In the genomic region with DNA sequence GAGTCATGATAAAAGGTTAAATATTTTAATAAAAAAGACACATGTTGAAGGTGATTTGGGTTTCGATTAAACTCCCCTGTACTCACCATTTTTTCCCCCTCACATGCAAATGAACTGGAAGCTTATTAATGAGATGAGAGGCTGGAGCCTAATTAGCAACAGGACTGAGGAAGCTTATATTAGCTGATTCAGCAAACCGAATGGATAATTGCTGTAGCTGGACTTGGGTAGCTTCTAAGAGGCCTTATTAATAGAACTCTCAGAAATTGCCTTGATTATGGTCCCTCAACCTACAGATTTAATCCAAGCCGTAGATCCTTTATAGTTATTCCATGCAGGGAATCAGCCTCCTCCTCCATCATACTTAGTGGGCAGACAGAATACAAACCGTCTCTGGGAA, we compare ENCODE assay signal across 25 mouse cellular contexts.
A peak's percentile ranks its signal among the peaks of the same experiment; 100 is the strongest.
DNase-seq lines count a peak whose midpoint lies in the region; ATAC-seq and TF ChIP-seq lines count a peak whose summit lies in the region.
"Had no signal": no experiment of that assay in that cellular context is flagged by ENCODE, and none has a peak within 500 bp of the region (broad histone marks: within the 10 kb centered on the region; RNA-seq: fewer than 3 reads in every experiment).

No protein-coding gene starts in this region.

- H3K4me3 ChIP-seq in forebrain, embryonic 11.5 days (ENCODE audit: low read depth, low read length), result no peak overlapping the region
- H3K4me3 ChIP-seq in forebrain, embryonic 10.5 days, result no peak overlapping the region
- H3K4me3 ChIP-seq in forebrain, embryonic 13.5 days, result no peak overlapping the region
- H3K4me3 ChIP-seq in forebrain, postnatal 0 days (ENCODE audit: low read depth, low read length), result no peak overlapping the region
- H3K4me3 ChIP-seq: embryonic facial prominence, embryonic 13.5 days; embryonic facial prominence, embryonic 15.5 days; erythroblast, embryonic 14.5 days had no signal

- no peak for DNase-seq in forebrain, embryonic 11.5 days (ENCODE audit: low spot score)
- DNase-seq in forebrain, embryonic 10.5 days (ENCODE audit: extremely low spot score, low spot score), result no peak
- no peak for DNase-seq in forebrain, postnatal 0 days
- peak; percentile 27 for DNase-seq in retina, postnatal 1 day
- DNase-seq in retina, embryonic 14.5 days (ENCODE audit: low spot score), result no peak
- DNase-seq: adrenal gland, adult 8-10 months; adrenal gland, postnatal 14 days; adrenal gland, postnatal 36 days; B cell, adult 2 months; cerebellum, adult 11 months; cerebellum, adult 18-20 months; cerebellum, adult 8-10 months; cerebellum, adult 9-11 months; cerebellum, postnatal 14 days; cerebellum, postnatal 36 days; embryo, embryonic 11 days had no signal

- no peak overlapping the region for H3K9ac ChIP-seq in forebrain, embryonic 11.5 days (ENCODE audit: low read length)
- no peak overlapping the region for H3K9ac ChIP-seq in forebrain, embryonic 13.5 days
- no peak overlapping the region for H3K9ac ChIP-seq in forebrain, postnatal 0 days
- H3K9ac ChIP-seq: embryonic facial prominence, embryonic 13.5 days; embryonic facial prominence, embryonic 15.5 days had no signal

- TF ChIP-seq CTCF in forebrain, postnatal 0 days (IDR thresholded peaks at IDR 0.05; ENCODE audit: low read depth), result no peak

- H3K27ac ChIP-seq in forebrain, embryonic 11.5 days (ENCODE audit: low read depth, low read length), result no peak overlapping the region
- no peak overlapping the region for H3K27ac ChIP-seq in forebrain, embryonic 10.5 days
- H3K27ac ChIP-seq in forebrain, embryonic 13.5 days, result no peak overlapping the region
- H3K27ac ChIP-seq in forebrain, postnatal 0 days (ENCODE audit: low read depth, low read length), result no peak overlapping the region
- H3K27ac ChIP-seq: embryonic facial prominence, embryonic 13.5 days; embryonic facial prominence, embryonic 15.5 days had no signal

- H3K36me3 ChIP-seq in forebrain, embryonic 11.5 days (ENCODE audit: control insufficient read depth, insufficient read depth, low read length), result no peaks in the 10 kb centered on the region
- H3K36me3 ChIP-seq in forebrain, embryonic 10.5 days (replicated peaks), result no peaks in the 10 kb centered on the region
- no peaks in the 10 kb centered on the region for H3K36me3 ChIP-seq in forebrain, embryonic 13.5 days (ENCODE audit: poor library complexity, severe bottlenecking)
- H3K36me3 ChIP-seq in forebrain, postnatal 0 days (ENCODE audit: insufficient read depth), result no peaks in the 10 kb centered on the region
- H3K36me3 ChIP-seq: embryonic facial prominence, embryonic 13.5 days; embryonic facial prominence, embryonic 15.5 days; G1E had no signal

- H3K9me3 ChIP-seq in forebrain, embryonic 11.5 days (ENCODE audit: control insufficient read depth, low read length), result no peaks in the 10 kb centered on the region
- H3K9me3 ChIP-seq in forebrain, embryonic 10.5 days, result no peaks in the 10 kb centered on the region
- H3K9me3 ChIP-seq in forebrain, embryonic 13.5 days (replicated peaks), result no peaks in the 10 kb centered on the region
- H3K9me3 ChIP-seq in forebrain, postnatal 0 days (ENCODE audit: low read length), result no peaks in the 10 kb centered on the region
- H3K9me3 ChIP-seq: embryonic facial prominence, embryonic 13.5 days; embryonic facial prominence, embryonic 15.5 days had no signal

- peak; percentile 58 for ATAC-seq in forebrain, embryonic 11.5 days (replicated peaks; ENCODE audit: low FRiP score)
- ATAC-seq in forebrain, embryonic 13.5 days, result peak; percentile 45; the same call in 1 of the 2 replicates
- no peak for ATAC-seq in forebrain, postnatal 0 days
- ATAC-seq: activated CD4-positive, CD25-positive, alpha-beta regulatory T cell, adult 4 months; CD4-positive, CD25-positive, alpha-beta regulatory T cell, adult 4 months; Patski had no signal

- H3K4me1 ChIP-seq in forebrain, embryonic 11.5 days (replicated peaks; ENCODE audit: control insufficient read depth, insufficient read depth, low read length), result peaks cover 4% of the 10 kb centered on the region; the same call in 1 of the 2 replicates
- peaks cover 18% of the 10 kb centered on the region for H3K4me1 ChIP-seq in forebrain, embryonic 10.5 days
- peaks cover 25% of the 10 kb centered on the region for H3K4me1 ChIP-seq in forebrain, embryonic 13.5 days
- no peaks in the 10 kb centered on the region for H3K4me1 ChIP-seq in forebrain, postnatal 0 days (ENCODE audit: insufficient read depth)
- H3K4me1 ChIP-seq: embryonic facial prominence, embryonic 13.5 days; embryonic facial prominence, embryonic 15.5 days had no signal

- 58% methylated on average over 4 of the region's 4 CpGs for WGBS in forebrain, embryonic 11.5 days
- WGBS in forebrain, embryonic 10.5 days, result 79% methylated on average over 4 of the region's 4 CpGs
- 39% methylated on average over 4 of the region's 4 CpGs for WGBS in forebrain, embryonic 13.5 days
- 28% methylated on average over 4 of the region's 4 CpGs for WGBS in forebrain, postnatal 0 days

- H3K27me3 ChIP-seq in forebrain, embryonic 11.5 days (ENCODE audit: control insufficient read depth, insufficient read depth, low read length), result no peaks in the 10 kb centered on the region
- no peaks in the 10 kb centered on the region for H3K27me3 ChIP-seq in forebrain, embryonic 10.5 days (ENCODE audit: poor library complexity, severe bottlenecking)
- no peaks in the 10 kb centered on the region for H3K27me3 ChIP-seq in forebrain, embryonic 13.5 days
- no peaks in the 10 kb centered on the region for H3K27me3 ChIP-seq in forebrain, postnatal 0 days (ENCODE audit: insufficient read depth, low read length)
- H3K27me3 ChIP-seq: CH12.LX; embryonic facial prominence, embryonic 13.5 days; embryonic facial prominence, embryonic 15.5 days had no signal

- no peak overlapping the region for H3K4me2 ChIP-seq in forebrain, embryonic 11.5 days (ENCODE audit: low read depth, low read length, severe bottlenecking)
- no peak overlapping the region for H3K4me2 ChIP-seq in forebrain, embryonic 13.5 days
- no peak overlapping the region for H3K4me2 ChIP-seq in forebrain, postnatal 0 days (ENCODE audit: low read depth)
- H3K4me2 ChIP-seq: embryonic facial prominence, embryonic 13.5 days; embryonic facial prominence, embryonic 15.5 days had no signal
